Mouse (Mus musculus) testis, adult 2 months (tissue): ENCODE measurements around the gene Syt12.

Experiments
- CTCF ChIP-seq: fragments of 200-500 bp; IDR thresholded peaks from 2 replicates; pipeline ENCODE4 v1.5.1; 2012; ENCODE audit warnings: low read depth, mild to moderate bottlenecking, inconsistent platforms, low read length, moderate library complexity; ENCODE audit not compliant: control insufficient read depth, insufficient read depth, insufficient replicate concordance
- POLR2A ChIP-seq: fragments of 200-500 bp; IDR thresholded peaks from 2 replicates; pipeline ENCODE4 v1.6.1; 2012; ENCODE audit warnings: low read depth, mild to moderate bottlenecking, inconsistent platforms, low read length, moderate library complexity; ENCODE audit not compliant: control insufficient read depth

- no peak for TF ChIP-seq POLR2A
- TF ChIP-seq CTCF, result no peak
Measured at GRCm38 (mm10) chr19:4491080-4491695, 13.9 kb upstream of the Syt12 start.
